Mouse (Mus musculus): ENCODE results near the gene Ccdc96. TPM values are rescaled to one million over a fixed set of nuclear protein-coding genes. Genes with fewer than 3 reads are reported as not detected.

Ccdc96 gene
- polyA plus RNA-seq, 1 experiment from 2014 or later: 0.60 TPM

- WGBS: 71% methylated on average over 5 of the region's 5 CpGs
Measured at GRCm38 (mm10) chr5:36505643-36506042, 21.3 kb downstream of the Ccdc96 start.

GRCm38 (mm10) chr5:36508351-36508750 lies 24.0 kb downstream of the Ccdc96 start:
- Histone ChIP-seq H3K9ac (ENCODE audit: low read length) (no peak overlapping the region), H3K4me1 (ENCODE audit: control insufficient read depth, insufficient read depth, low read length) (no peaks in the 10 kb centered on the region), H3K4me3 (ENCODE audit: low read depth, low read length) (no peak overlapping the region), H3K27me3 (ENCODE audit: control insufficient read depth, insufficient read depth, low read length) (no peaks in the 10 kb centered on the region), H3K4me2 (ENCODE audit: low read depth, severe bottlenecking) (no peak overlapping the region), H3K9me3 (ENCODE audit: control insufficient read depth, low read length) (no peaks in the 10 kb centered on the region), H3K36me3 (ENCODE audit: control insufficient read depth, insufficient read depth, low read length) (peaks cover 2% of the 10 kb centered on the region), H3K27ac (replicated peaks; ENCODE audit: low read depth, low read length) (no peak overlapping the region)
- no peak for ATAC-seq (ENCODE audit: insufficient number of reproducible peaks, low FRiP score, low TSS enrichment, low read depth)
- no peak for DNase-seq (ENCODE audit: low spot score)
- whole genome bisulfite sequencing: 95% methylated on average over 10 of the region's 10 CpGs

More at GRCm38 (mm10) chr5:36505643-36506042, 21.3 kb downstream of the Ccdc96 start:
- Histone ChIP-seq H3K27ac (replicated peaks; ENCODE audit: low read depth, low read length) (no peak overlapping the region), H3K9me3 (ENCODE audit: control insufficient read depth, low read length) (no peaks in the 10 kb centered on the region), H3K4me1 (ENCODE audit: control insufficient read depth, insufficient read depth, low read length) (no peaks in the 10 kb centered on the region), H3K4me2 (ENCODE audit: low read depth, severe bottlenecking) (no peak overlapping the region), H3K9ac (ENCODE audit: low read length) (no peak overlapping the region), H3K36me3 (ENCODE audit: control insufficient read depth, insufficient read depth, low read length) (peaks cover 2% of the 10 kb centered on the region), H3K27me3 (ENCODE audit: control insufficient read depth, insufficient read depth, low read length) (no peaks in the 10 kb centered on the region), H3K4me3 (ENCODE audit: low read depth, low read length) (no peak overlapping the region)
- ATAC-seq (ENCODE audit: insufficient number of reproducible peaks, low FRiP score, low TSS enrichment, low read depth): no peak
- DNase-seq (ENCODE audit: low spot score): no peak

GRCm38 (mm10) chr5:36510956-36511355 lies 26.6 kb downstream of the Ccdc96 start:
- no peaks in the 10 kb centered on the region for H3K27me3 ChIP-seq (ENCODE audit: control insufficient read depth, insufficient read depth, low read length)
- no peaks in the 10 kb centered on the region; the same call in none of the 2 replicates for H3K36me3 ChIP-seq (ENCODE audit: control insufficient read depth, insufficient read depth, low read length)
- ATAC-seq (ENCODE audit: insufficient number of reproducible peaks, low FRiP score, low TSS enrichment, low read depth): no peak
- WGBS: 95% methylated on average over 2 of the region's 2 CpGs
- no peak overlapping the region for H3K9ac ChIP-seq (ENCODE audit: low read length)
- no peak overlapping the region for H3K4me2 ChIP-seq (ENCODE audit: low read depth, severe bottlenecking)
- no peaks in the 10 kb centered on the region for H3K9me3 ChIP-seq (ENCODE audit: control insufficient read depth, low read length)
- no peak overlapping the region for H3K27ac ChIP-seq (replicated peaks; ENCODE audit: low read depth, low read length)
- no peak for DNase-seq (ENCODE audit: low spot score)
- H3K4me3 ChIP-seq (ENCODE audit: low read depth, low read length): no peak overlapping the region
- no peaks in the 10 kb centered on the region for H3K4me1 ChIP-seq (ENCODE audit: control insufficient read depth, insufficient read depth, low read length)

- ATAC-seq (ENCODE audit: insufficient number of reproducible peaks, low FRiP score, low TSS enrichment, low read depth) (no peak), DNase-seq (ENCODE audit: low spot score) (no peak)
- Histone ChIP-seq H3K27ac (replicated peaks; ENCODE audit: low read depth, low read length) (no peak overlapping the region), H3K36me3 (ENCODE audit: control insufficient read depth, insufficient read depth, low read length) (no peaks in the 10 kb centered on the region; the same call in 1 of the 2 replicates), H3K9ac (ENCODE audit: low read length) (no peak overlapping the region), H3K4me1 (ENCODE audit: control insufficient read depth, insufficient read depth, low read length) (no peaks in the 10 kb centered on the region), H3K27me3 (ENCODE audit: control insufficient read depth, insufficient read depth, low read length) (no peaks in the 10 kb centered on the region), H3K4me3 (ENCODE audit: low read depth, low read length) (no peak overlapping the region), H3K4me2 (ENCODE audit: low read depth, severe bottlenecking) (no peak overlapping the region), H3K9me3 (ENCODE audit: control insufficient read depth, low read length) (no peaks in the 10 kb centered on the region)
- WGBS: 96% methylated on average over 1 of the region's 1 CpGs
Measured at GRCm38 (mm10) chr5:36515126-36515525, 30.7 kb downstream of the Ccdc96 start.

- no peaks in the 10 kb centered on the region; the same call in 1 of the 2 replicates for H3K36me3 ChIP-seq (ENCODE audit: control insufficient read depth, insufficient read depth, low read length)
- H3K9me3 ChIP-seq (ENCODE audit: control insufficient read depth, low read length): no peaks in the 10 kb centered on the region
- 91% methylated on average over 5 of the region's 5 CpGs for WGBS
- no peaks in the 10 kb centered on the region for H3K4me1 ChIP-seq (ENCODE audit: control insufficient read depth, insufficient read depth, low read length)
- H3K4me3 ChIP-seq (ENCODE audit: low read depth, low read length): no peak overlapping the region
- no peaks in the 10 kb centered on the region for H3K27me3 ChIP-seq (ENCODE audit: control insufficient read depth, insufficient read depth, low read length)
- DNase-seq (ENCODE audit: low spot score) (no peak), ATAC-seq (ENCODE audit: insufficient number of reproducible peaks, low FRiP score, low TSS enrichment, low read depth) (no peak)
- H3K27ac ChIP-seq (replicated peaks; ENCODE audit: low read depth, low read length): no peak overlapping the region
- H3K4me2 ChIP-seq (ENCODE audit: low read depth, severe bottlenecking): no peak overlapping the region
- no peak overlapping the region for H3K9ac ChIP-seq (ENCODE audit: low read length)
Measured at GRCm38 (mm10) chr5:36515558-36515957, 31.2 kb downstream of the Ccdc96 start.

- Histone ChIP-seq H3K4me1 (ENCODE audit: control insufficient read depth, insufficient read depth, low read length) (no peaks in the 10 kb centered on the region), H3K9me3 (ENCODE audit: control insufficient read depth, low read length) (no peaks in the 10 kb centered on the region), H3K4me2 (ENCODE audit: low read depth, severe bottlenecking) (no peak overlapping the region), H3K27me3 (ENCODE audit: control insufficient read depth, insufficient read depth, low read length) (no peaks in the 10 kb centered on the region), H3K27ac (replicated peaks; ENCODE audit: low read depth, low read length) (no peak overlapping the region), H3K4me3 (ENCODE audit: low read depth, low read length) (no peak overlapping the region), H3K9ac (ENCODE audit: low read length) (no peak overlapping the region), H3K36me3 (ENCODE audit: control insufficient read depth, insufficient read depth, low read length) (no peaks in the 10 kb centered on the region; the same call in 1 of the 2 replicates)
- ATAC-seq (ENCODE audit: insufficient number of reproducible peaks, low FRiP score, low TSS enrichment, low read depth): no peak
- 75% methylated on average over 3 of the region's 3 CpGs for WGBS
- DNase-seq (ENCODE audit: low spot score): no peak
Measured at GRCm38 (mm10) chr5:36517596-36517995, 33.2 kb downstream of the Ccdc96 start.

- Histone ChIP-seq H3K9me3 (ENCODE audit: control insufficient read depth, low read length) (no peaks in the 10 kb centered on the region), H3K36me3 (ENCODE audit: control insufficient read depth, insufficient read depth, low read length) (no peaks in the 10 kb centered on the region; the same call in 1 of the 2 replicates), H3K9ac (ENCODE audit: low read length) (no peak overlapping the region), H3K27ac (replicated peaks; ENCODE audit: low read depth, low read length) (no peak overlapping the region), H3K4me2 (ENCODE audit: low read depth, severe bottlenecking) (no peak overlapping the region), H3K4me3 (ENCODE audit: low read depth, low read length) (no peak overlapping the region), H3K4me1 (ENCODE audit: control insufficient read depth, insufficient read depth, low read length) (no peaks in the 10 kb centered on the region), H3K27me3 (ENCODE audit: control insufficient read depth, insufficient read depth, low read length) (no peaks in the 10 kb centered on the region)
- WGBS: 80% methylated on average over 3 of the region's 3 CpGs
- DNase-seq (ENCODE audit: low spot score): no peak
- no peak for ATAC-seq (ENCODE audit: insufficient number of reproducible peaks, low FRiP score, low TSS enrichment, low read depth)
Measured at GRCm38 (mm10) chr5:36519751-36520150, 35.4 kb downstream of the Ccdc96 start.

GRCm38 (mm10) chr5:36522782-36523181 lies 38.4 kb downstream of the Ccdc96 start:
- Histone ChIP-seq H3K4me1 (ENCODE audit: control insufficient read depth, insufficient read depth, low read length) (no peaks in the 10 kb centered on the region), H3K27ac (replicated peaks; ENCODE audit: low read depth, low read length) (no peak overlapping the region), H3K36me3 (ENCODE audit: control insufficient read depth, insufficient read depth, low read length) (no peaks in the 10 kb centered on the region; the same call in 1 of the 2 replicates), H3K4me3 (ENCODE audit: low read depth, low read length) (no peak overlapping the region), H3K9me3 (ENCODE audit: control insufficient read depth, low read length) (no peaks in the 10 kb centered on the region), H3K4me2 (ENCODE audit: low read depth, severe bottlenecking) (no peak overlapping the region), H3K27me3 (ENCODE audit: control insufficient read depth, insufficient read depth, low read length) (no peaks in the 10 kb centered on the region), H3K9ac (ENCODE audit: low read length) (no peak overlapping the region)
- 79% methylated on average over 2 of the region's 2 CpGs for WGBS
- no peak for ATAC-seq (ENCODE audit: insufficient number of reproducible peaks, low FRiP score, low TSS enrichment, low read depth)
- no peak for DNase-seq (ENCODE audit: low spot score)

- ATAC-seq (ENCODE audit: insufficient number of reproducible peaks, low FRiP score, low TSS enrichment, low read depth): no peak
- 95% methylated on average over 5 of the region's 5 CpGs for WGBS
- H3K9me3 ChIP-seq (ENCODE audit: control insufficient read depth, low read length): no peaks in the 10 kb centered on the region
- H3K4me2 ChIP-seq (ENCODE audit: low read depth, severe bottlenecking): no peak overlapping the region
- no peaks in the 10 kb centered on the region for H3K4me1 ChIP-seq (ENCODE audit: control insufficient read depth, insufficient read depth, low read length)
- no peak overlapping the region for H3K4me3 ChIP-seq (ENCODE audit: low read depth, low read length)
- H3K27ac ChIP-seq (replicated peaks; ENCODE audit: low read depth, low read length): no peak overlapping the region
- H3K9ac ChIP-seq (ENCODE audit: low read length): no peak overlapping the region
- no peaks in the 10 kb centered on the region; the same call in 1 of the 2 replicates for H3K36me3 ChIP-seq (ENCODE audit: control insufficient read depth, insufficient read depth, low read length)
- no peaks in the 10 kb centered on the region for H3K27me3 ChIP-seq (ENCODE audit: control insufficient read depth, insufficient read depth, low read length)
- no peak for DNase-seq (ENCODE audit: low spot score)
Measured at GRCm38 (mm10) chr5:36523219-36523703, 38.9 kb downstream of the Ccdc96 start.

All from limb, embryonic 11.5 days (tissue).